Mouse (Mus musculus): ENCODE measurements around the gene Pck1.

Pck1 gene

GRCm38 (mm10) chr2:173151352-173151751 lies 1.5 kb upstream of the Pck1 start:
- no peak for DNase-seq (ENCODE audit: low spot score)

GRCm38 (mm10) chr2:173151784-173152284 lies 1.0 kb upstream of the Pck1 start:
- no peak for DNase-seq (ENCODE audit: low spot score)

- no peak for DNase-seq (ENCODE audit: low spot score)
Observed at GRCm38 (mm10) chr2:173153266-173153665, 418 bp downstream of the Pck1 start.

- no peak for DNase-seq (ENCODE audit: low spot score)
Observed at GRCm38 (mm10) chr2:173154513-173154912, 1.7 kb downstream of the Pck1 start.

GRCm38 (mm10) chr2:173154962-173155361 lies 2.1 kb downstream of the Pck1 start:
- DNase-seq (ENCODE audit: low spot score) = no peak

GRCm38 (mm10) chr2:173155907-173156306 lies 3.1 kb downstream of the Pck1 start:
- DNase-seq (ENCODE audit: low spot score) = no peak

- no peak for DNase-seq (ENCODE audit: low spot score)
Observed at GRCm38 (mm10) chr2:173156923-173157322, 4.1 kb downstream of the Pck1 start.

GRCm38 (mm10) chr2:173157376-173157775 lies 4.5 kb downstream of the Pck1 start:
- no peak for DNase-seq (ENCODE audit: low spot score)

- no peak for DNase-seq (ENCODE audit: low spot score)
Observed at GRCm38 (mm10) chr2:173157871-173158270, 5.0 kb downstream of the Pck1 start.

GRCm38 (mm10) chr2:173158390-173159055 lies 5.7 kb downstream of the Pck1 start:
- DNase-seq (ENCODE audit: low spot score) = no peak

- DNase-seq (ENCODE audit: low spot score) = peak; percentile 78
Observed at GRCm38 (mm10) chr2:173159354-173160311, 6.8 kb downstream of the Pck1 start.

- no peak for DNase-seq (ENCODE audit: low spot score)
Observed at GRCm38 (mm10) chr2:173163380-173163779, 10.5 kb downstream of the Pck1 start.

- no peak for DNase-seq (ENCODE audit: low spot score)
Observed at GRCm38 (mm10) chr2:173164358-173164757, 11.5 kb downstream of the Pck1 start.

- no peak for DNase-seq (ENCODE audit: low spot score)
Observed at GRCm38 (mm10) chr2:173164946-173165345, 12.1 kb downstream of the Pck1 start.

GRCm38 (mm10) chr2:173165357-173165756 lies 12.5 kb downstream of the Pck1 start:
- DNase-seq (ENCODE audit: low spot score) = no peak

- DNase-seq (ENCODE audit: low spot score) = no peak
Observed at GRCm38 (mm10) chr2:173168411-173168851, 15.6 kb downstream of the Pck1 start.

- DNase-seq (ENCODE audit: low spot score) = no peak
Observed at GRCm38 (mm10) chr2:173170081-173170480, 17.2 kb downstream of the Pck1 start.

GRCm38 (mm10) chr2:173170715-173171114 lies 17.9 kb downstream of the Pck1 start:
- DNase-seq (ENCODE audit: low spot score) = no peak

- DNase-seq (ENCODE audit: low spot score) = peak; percentile 73
Observed at GRCm38 (mm10) chr2:173171470-173171869, 18.6 kb downstream of the Pck1 start.

GRCm38 (mm10) chr2:173171956-173172355 lies 19.1 kb downstream of the Pck1 start:
- no peak for DNase-seq (ENCODE audit: low spot score)

GRCm38 (mm10) chr2:173172386-173172785 lies 19.5 kb downstream of the Pck1 start:
- DNase-seq (ENCODE audit: low spot score) = no peak

GRCm38 (mm10) chr2:173173008-173173407 lies 20.2 kb downstream of the Pck1 start:
- no peak for DNase-seq (ENCODE audit: low spot score)
